Mouse (Mus musculus): Measurements from ENCODE around the gene Clptm1. TPM values are rescaled to one million over a fixed set of nuclear protein-coding genes. Genes with fewer than 3 reads are reported as not detected.
"Not testable (repeated sequence)": the region's sequence is repeated elsewhere in the genome, so short reads cannot be mapped to it uniquely, and the experiment has no call there.

The Clptm1 gene
- total RNA-seq, 2 experiments from 2014 or later = 98.0 to 99.1 TPM

DNA sequence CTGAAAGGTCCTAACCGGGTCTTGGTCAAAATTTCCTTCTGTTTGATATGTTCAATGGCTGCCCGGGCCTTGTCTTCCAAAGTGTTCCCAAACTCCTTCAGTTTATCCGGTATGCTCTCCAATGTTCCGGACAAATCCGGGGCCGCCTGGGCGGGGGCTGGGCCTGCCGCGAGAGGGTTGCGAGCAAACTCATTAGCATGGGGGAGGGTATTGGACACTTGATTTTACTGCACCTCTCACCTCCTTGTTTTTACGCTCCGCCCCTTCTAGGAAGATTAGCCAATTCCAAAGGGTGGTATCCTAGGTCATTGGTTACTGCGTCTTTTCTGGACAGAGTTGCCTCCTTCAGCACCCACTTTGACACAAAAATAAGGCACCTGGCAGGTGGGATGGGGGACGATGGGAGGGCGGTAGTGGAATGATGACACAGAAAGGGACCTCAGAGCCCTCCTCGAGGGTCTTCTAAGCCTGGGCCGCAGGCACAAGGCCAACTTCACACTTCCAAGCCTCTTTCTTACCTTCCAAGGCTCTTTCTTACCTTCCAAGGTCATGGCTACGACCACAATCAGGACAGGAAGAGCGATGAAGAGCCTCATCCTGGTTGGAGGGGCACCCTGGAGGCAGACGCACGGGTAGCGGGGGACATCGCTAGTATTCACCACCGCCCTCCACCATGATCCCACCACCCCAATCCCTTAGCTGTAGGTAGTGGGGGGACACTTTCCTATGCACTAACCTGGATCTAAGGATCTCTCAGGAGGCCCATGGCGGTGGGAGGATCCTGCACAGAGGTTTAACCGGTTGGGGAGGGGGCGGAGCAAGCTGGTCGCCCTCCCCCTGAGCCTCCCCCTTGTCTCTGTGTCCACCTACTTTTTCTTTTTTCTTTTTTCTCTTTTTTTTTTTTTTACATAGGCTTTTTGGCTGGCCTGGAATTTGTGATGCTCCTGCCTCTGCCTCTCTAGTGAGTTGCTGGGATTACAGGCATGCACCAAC, 27.3 kb upstream of the Clptm1 start, which contains the start of gene Apoc1:
Gene Apoc1 (minus strand): TSS at position 788 of the 993 bp plus-strand sequence.
- DNase-seq = no peak

DNA sequence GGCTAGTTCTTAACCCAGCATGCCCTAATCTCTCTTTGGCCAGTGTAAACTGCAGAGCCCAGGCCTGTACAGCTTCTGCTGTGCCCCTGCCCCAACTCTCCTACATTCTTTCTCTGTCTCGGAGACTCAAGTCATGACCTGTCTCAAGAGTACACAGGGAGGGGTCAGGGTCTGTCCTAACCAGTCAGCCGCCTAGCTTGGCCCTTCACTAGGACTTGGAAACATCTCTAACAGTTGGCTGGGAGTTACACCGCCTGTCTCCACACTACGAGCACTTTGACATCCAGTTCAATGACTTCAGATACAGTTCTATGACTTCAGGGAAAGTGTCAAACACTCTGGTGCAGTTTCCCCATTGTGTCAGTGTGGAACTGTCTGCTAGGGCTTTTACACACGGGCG, 26.6 kb upstream of the Clptm1 start:
- DNase-seq = no peak

- DNase-seq = no peak
Measured at GRCm38 (mm10) chr7:19690845-19691244, 26.0 kb upstream of the Clptm1 start.

- DNase-seq = no peak
Measured at GRCm38 (mm10) chr7:19688611-19689010, 23.8 kb upstream of the Clptm1 start.

- no peak for DNase-seq
Measured at GRCm38 (mm10) chr7:19688101-19688500, 23.3 kb upstream of the Clptm1 start.

DNA sequence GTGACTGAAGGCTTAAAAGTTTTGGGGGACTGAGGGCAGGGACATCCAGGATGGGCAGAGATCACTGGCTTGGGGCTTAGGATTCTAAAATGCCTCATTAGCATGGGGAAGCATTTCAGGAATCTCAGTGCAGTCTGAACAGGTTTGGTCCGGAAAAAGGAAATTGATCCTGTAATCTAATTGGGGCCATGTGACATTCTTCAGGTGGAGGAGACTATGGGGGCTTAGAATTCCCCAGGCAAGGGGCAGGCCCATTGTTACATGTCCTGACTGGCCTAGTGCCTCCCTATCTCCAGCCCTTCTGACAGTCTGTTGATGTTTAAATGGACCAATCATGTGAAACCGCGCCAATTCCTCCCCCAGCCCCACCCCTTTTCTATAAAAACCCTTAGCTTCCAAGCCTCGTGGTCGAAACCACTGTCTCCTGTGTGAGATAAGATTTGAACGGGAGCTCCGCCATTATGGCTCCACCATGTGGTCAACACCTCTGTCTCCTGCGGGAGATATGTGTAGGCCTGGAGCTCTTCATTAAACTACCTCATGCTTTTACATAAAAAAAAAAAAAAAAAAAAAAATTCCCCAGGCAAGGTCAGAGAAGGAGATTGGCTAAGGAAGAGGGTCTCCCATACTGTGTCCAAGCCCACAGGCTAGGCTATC, 22.2 kb upstream of the Clptm1 start:
- DNase-seq = not testable (repeated sequence)

DNA sequence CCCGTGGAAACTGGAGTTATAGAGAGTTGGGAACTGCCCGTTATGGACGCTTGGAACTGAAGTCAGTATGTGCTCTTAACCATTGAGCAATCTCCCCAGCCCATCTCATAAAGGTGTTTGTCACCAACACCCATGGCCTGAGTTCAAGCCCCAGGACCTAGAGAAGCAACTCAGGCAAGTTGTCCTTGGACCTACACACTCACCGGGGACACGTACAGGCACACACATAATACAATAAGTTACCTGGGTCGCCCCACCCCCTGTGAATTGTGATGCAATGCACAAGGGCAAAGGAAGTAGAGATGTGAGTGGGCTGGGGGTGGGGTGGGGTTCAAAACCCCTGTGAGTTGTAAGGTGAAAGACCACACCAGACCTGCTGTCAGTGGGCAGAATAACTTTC, 21.7 kb upstream of the Clptm1 start:
- no peak for DNase-seq

DNA sequence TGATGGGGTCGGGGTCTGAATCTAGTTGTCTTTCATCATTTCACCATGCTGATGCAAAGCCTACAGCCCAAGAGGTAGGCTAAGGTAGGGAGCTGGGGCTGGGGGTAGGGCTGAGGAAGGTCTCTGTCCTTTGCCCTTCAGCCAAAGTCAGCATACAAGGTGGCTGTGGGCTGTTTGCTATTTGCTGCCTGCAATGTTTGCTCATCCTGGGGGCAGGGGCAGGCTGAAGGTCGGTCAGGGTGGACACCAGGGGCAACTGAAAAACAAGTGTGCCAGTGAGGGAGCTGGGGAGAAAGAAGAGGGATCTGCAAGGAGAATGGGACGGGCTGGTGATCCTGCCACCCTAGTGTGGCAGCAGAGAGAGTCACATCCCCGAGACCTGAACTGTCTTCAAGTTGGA, 20.5 kb upstream of the Clptm1 start:
- DNase-seq = no peak

DNA sequence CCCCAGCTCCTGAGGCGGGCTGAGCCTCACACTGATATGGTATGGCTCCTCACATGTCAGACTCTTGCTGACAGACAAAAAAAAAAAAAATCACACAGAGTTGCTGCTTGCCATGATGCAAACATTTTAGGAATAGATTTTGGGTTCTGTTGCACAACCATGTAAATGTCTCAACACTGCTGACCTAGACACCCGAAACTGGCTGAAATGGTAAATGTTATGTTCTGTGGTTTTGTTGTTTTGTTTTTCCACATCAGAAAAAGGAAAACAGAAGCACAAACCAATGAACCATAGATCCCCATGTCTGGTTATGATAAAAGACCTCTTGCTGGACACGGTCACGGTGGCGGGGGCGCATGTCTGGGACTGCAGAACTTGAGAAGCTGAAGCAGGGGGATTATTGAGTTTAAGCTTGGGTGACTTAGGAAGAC, 19.0 kb upstream of the Clptm1 start:
- no peak for DNase-seq

GRCm38 (mm10) chr7:19682979-19683378, 18.1 kb upstream of the Clptm1 start:
- no peak for DNase-seq

- DNase-seq = no peak
Measured at GRCm38 (mm10) chr7:19681202-19681694, 16.4 kb upstream of the Clptm1 start, which contains the start of the genes Gm44805 and Apoc4. Gene Gm44805 (minus strand): TSS chr7:19681423. Gene Apoc4 (minus strand): TSS chr7:19681479.

DNA sequence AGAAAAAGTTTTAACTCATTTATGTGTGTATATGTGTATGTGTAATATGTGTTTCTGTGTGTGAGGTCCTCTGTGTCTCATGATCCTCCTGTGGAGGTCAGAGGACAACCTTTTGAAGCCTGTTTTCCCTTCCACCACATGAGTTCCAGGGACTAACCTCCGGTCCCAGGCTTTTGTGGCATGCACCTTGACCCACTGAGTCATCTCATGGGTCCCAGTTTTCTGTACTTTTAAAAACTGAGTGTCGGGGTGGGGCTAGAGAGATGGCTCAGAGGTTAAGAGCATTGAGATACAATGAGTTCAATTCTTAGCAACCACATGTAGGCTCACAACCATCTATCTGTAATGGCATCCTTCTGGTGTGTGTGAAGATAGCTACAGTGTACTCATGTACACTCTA, 15.9 kb upstream of the Clptm1 start:
- no peak for DNase-seq

DNA sequence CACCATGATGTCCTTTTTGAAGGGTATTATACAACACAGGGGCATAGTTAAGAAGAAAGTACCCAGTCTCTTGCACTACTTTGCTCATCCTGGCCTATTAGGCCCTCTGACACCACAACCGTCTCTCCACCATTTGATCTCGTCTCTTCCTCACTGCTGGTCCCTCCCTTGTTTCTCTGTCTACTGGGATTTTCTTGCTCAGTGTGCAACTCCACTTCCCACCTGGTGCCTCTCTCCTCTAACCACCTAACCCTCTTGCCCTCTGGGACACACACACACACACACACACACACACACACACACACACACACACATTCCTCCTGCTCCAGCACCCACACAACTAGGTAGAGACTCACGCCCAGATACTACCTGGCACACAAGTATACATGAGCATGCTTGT, 14.1 kb upstream of the Clptm1 start:
- no peak for DNase-seq

DNA sequence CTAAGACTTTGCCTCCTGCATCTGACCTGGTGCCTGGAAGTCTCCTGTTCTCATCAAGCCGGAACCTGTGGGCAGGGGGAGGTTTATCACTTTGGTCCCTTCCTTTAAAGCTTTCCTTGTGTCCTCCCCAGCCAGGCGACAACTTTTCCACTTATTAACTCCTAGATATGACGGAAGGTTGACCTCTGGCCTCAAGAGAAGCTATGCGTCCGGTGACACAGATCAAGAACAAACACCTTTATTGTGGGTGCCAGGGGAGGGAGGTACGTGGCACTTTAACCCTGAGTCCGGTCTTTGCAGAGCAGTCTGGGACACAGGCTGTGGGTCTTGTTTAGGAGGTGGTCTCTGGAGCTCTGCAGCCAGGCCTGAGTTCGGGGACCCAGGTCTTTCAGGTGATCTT, 13.0 kb upstream of the Clptm1 start, which contains the start of gene Apoc2:
Gene Apoc2 (minus strand): TSS at position 70 of the 400 bp plus-strand sequence.
- DNase-seq = no peak

- no peak for DNase-seq
Measured at GRCm38 (mm10) chr7:19676662-19677061, 11.8 kb upstream of the Clptm1 start.

GRCm38 (mm10) chr7:19675824-19676223, 11.0 kb upstream of the Clptm1 start:
- no peak for DNase-seq

DNA sequence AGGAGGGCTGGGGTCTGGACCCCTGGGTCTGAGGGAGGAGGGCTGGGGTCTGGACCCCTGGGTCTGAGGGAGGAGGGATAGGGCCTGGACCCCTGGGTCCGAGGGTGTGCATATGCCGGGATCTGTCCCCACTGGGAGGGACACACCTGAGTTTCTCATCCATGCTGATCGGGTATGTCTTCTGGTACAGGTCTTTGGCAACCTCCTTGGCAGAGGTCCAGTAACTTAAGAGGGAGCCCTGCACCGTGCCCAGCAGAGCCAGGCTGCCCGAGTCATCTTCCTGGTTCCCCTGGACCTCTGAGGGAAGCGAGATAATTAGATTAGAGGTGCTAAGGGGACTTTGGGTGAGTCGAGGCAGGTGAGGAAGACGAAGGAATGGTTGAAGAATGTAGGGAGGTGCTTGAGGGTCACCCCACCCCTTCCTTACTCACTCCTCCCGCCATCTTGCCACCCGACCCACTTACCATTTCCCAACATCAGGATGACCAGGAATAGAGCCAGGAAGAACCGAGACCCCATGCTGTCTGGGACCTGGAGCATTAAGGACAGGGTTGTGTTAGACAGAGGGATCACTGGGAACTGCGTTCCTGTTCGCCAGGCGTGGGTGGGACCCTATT, 8.4 kb upstream of the Clptm1 start:
- no peak for DNase-seq

DNA sequence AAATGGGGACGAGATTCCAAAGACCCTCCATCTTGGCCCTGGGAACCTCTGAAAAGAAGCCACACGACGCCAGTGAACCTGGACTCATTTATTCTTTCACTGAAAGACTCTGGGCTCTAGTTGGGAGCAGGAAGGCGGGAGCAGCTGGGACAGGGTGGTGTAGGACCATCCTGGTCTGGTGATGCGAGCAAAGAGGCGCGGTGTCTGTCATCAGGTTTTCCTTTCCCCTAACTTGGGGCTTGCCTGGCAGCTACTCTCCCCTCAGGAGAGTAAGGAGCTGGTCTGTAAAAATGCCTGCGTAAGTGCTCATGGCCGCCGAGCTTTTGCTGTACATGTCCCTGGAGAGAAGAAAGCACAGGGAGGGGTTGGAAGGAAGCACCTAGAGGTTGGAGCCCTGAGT, 6.7 kb upstream of the Clptm1 start:
- no peak for DNase-seq

GRCm38 (mm10) chr7:19668947-19669721, 4.3 kb upstream of the Clptm1 start:
- DNase-seq = peak; percentile 95

GRCm38 (mm10) chr7:19667434-19667833, 2.6 kb upstream of the Clptm1 start:
- DNase-seq = no peak

- DNase-seq = no peak
Measured at GRCm38 (mm10) chr7:19666750-19667149, 1.9 kb upstream of the Clptm1 start.

- no peak for DNase-seq
Measured at GRCm38 (mm10) chr7:19664455-19664954, 328 bp downstream of the Clptm1 start.

Data from heart, postnatal 4 days (tissue).